Mouse (Mus musculus) CH12.LX (cell line): ENCODE results near the gene Npas1.
A peak's percentile ranks its signal among the peaks of the same experiment; 100 is the strongest.

ENCODE experiments used
- CHD1 ChIP-seq: IDR thresholded peaks from 2 replicates; pipeline ENCODE4 v1.6.1; 2012; ENCODE audit warnings: low read depth, low read length, improper control_type of control experiment, inconsistent platforms
- CTCF ChIP-seq, 2 experiments: IDR thresholded peaks in 1 of 2; conservative IDR thresholded peaks in 1 of 2; 2 replicates each; pipeline ENCODE4 v1.5.1; 2011 to 2012; ENCODE audit warnings: low read depth in 2 of 2, low read length in 2 of 2, improper control_type of control experiment in 1 of 2, inconsistent platforms in 1 of 2, mild to moderate bottlenecking in 1 of 2, moderate library complexity in 1 of 2
- E2F4 ChIP-seq: IDR thresholded peaks from 2 replicates; pipeline ENCODE4 v1.6.1; 2011; ENCODE audit warnings: low read depth, low read length, improper control_type of control experiment; ENCODE audit not compliant: insufficient replicate concordance
- GABPA ChIP-seq: IDR thresholded peaks from 2 replicates; pipeline ENCODE4 v1.6.1; 2012; ENCODE audit warnings: low read depth, low read length, improper control_type of control experiment, inconsistent platforms; ENCODE audit not compliant: insufficient replicate concordance
- MAX ChIP-seq: IDR thresholded peaks from 2 replicates; pipeline ENCODE4 v1.6.1; 2011; ENCODE audit warnings: low read length, improper control_type of control experiment
- MEF2A ChIP-seq: IDR thresholded peaks from 2 replicates; pipeline ENCODE4 v1.6.1; 2014; ENCODE audit warnings: low read depth, mild to moderate bottlenecking, inconsistent platforms, low read length, improper control_type of control experiment, borderline replicate concordance
- POLR2A ChIP-seq: IDR thresholded peaks from 2 replicates; pipeline ENCODE4 v1.6.1; 2011; ENCODE audit warnings: low read depth, mild to moderate bottlenecking, improper control_type of control experiment, low read length
- POLR2AphosphoS2 ChIP-seq: IDR thresholded peaks from 2 replicates; pipeline ENCODE4 v1.6.1; 2011; ENCODE audit warnings: low read depth, low read length, improper control_type of control experiment
- USF1 ChIP-seq: IDR thresholded peaks from 2 replicates; pipeline ENCODE4 v1.6.1; 2014; ENCODE audit warnings: low read depth, mild to moderate bottlenecking, inconsistent platforms, low read length, improper control_type of control experiment
- USF2 ChIP-seq: conservative IDR thresholded peaks from 2 replicates; pipeline ENCODE4 v1.6.1; 2011; ENCODE audit warnings: low read depth, low read length, improper control_type of control experiment
- ZKSCAN1 ChIP-seq: IDR thresholded peaks from 2 replicates; pipeline ENCODE4 v1.6.1; 2012; ENCODE audit warnings: low read depth, inconsistent platforms, low read length, improper control_type of control experiment, borderline replicate concordance
- ZMIZ1 ChIP-seq: IDR thresholded peaks from 2 replicates; pipeline ENCODE4 v1.6.1; 2012; ENCODE audit warnings: low read depth, mild to moderate bottlenecking, inconsistent platforms, low read length, improper control_type of control experiment

GRCm38 (mm10) chr7:16453118-16453711 is 24.3 kb downstream of the Npas1 start:
- TF ChIP-seq POLR2AphosphoS2 = no peak
- no peak; the same call in none of the 2 replicates for TF ChIP-seq POLR2A
- no peak for TF ChIP-seq MEF2A
- TF ChIP-seq USF2 = no peak
- TF ChIP-seq USF1 = no peak
- TF ChIP-seq CTCF (conservative IDR thresholded peaks at IDR 0.05 in 1 of 2, IDR thresholded peaks at IDR 0.05 in 1 of 2; ENCODE audit: low read depth in 2 of 2, low read length in 2 of 2) = no peak
- no peak for TF ChIP-seq E2F4
- no peak for TF ChIP-seq CHD1
- TF ChIP-seq ZMIZ1 = 0 out of 2 replicates have a peak, but pooled peaks have one; percentile 61
- no peak for TF ChIP-seq GABPA
- no peak for TF ChIP-seq ZKSCAN1
- no peak for TF ChIP-seq MAX
